9 mouse cellular contexts compared by ENCODE assay signal in genomic region chr14:54924641-54925348, GRCm38 (mm10). TPM values are rescaled to one million over a fixed set of nuclear protein-coding genes. Genes with fewer than 3 reads are reported as not detected.
DNase-seq lines count a peak whose midpoint lies in the region; ATAC-seq and TF ChIP-seq lines count a peak whose summit lies in the region.
"Had no signal": no experiment of that assay in that cellular context is flagged by ENCODE, and none has a peak within 500 bp of the region (broad histone marks: within the 10 kb centered on the region; RNA-seq: fewer than 3 reads in every experiment).

No protein-coding gene starts in this region.

- WGBS in heart, adult 2 months: 75% methylated on average over 7 of the region's 7 CpGs
- 7% methylated on average over 7 of the region's 7 CpGs for WGBS in midbrain, embryonic 11.5 days

- H3K4me2 ChIP-seq in midbrain, embryonic 11.5 days: peak overlapping the region; percentile 95

- H3K27ac ChIP-seq in ES-E14 (ENCODE audit: insufficient read depth, low read depth, low read length, poor library complexity, severe bottlenecking): peak overlapping the region; percentile 70
- H3K27ac ChIP-seq in heart, adult 2 months: peak overlapping the region; percentile 58
- H3K27ac ChIP-seq in midbrain, embryonic 11.5 days (ENCODE audit: low read depth, low read length): peak overlapping the region; percentile 98

- H3K9me3 ChIP-seq in ES-E14 (ENCODE audit: control insufficient read depth, insufficient read depth, low read depth, low read length): no peaks in the 10 kb centered on the region
- peaks cover 11% of the 10 kb centered on the region for H3K9me3 ChIP-seq in midbrain, embryonic 11.5 days (ENCODE audit: control insufficient read depth, low read length)

- peaks cover 10 to 11% of the 10 kb centered on the region in 2 experiments; a peak in 3 of 4 replicates for H3K4me1 ChIP-seq in ES-E14 (ENCODE audit: control insufficient read depth in 2 of 2, insufficient read depth in 2 of 2, low read length in 2 of 2, poor library complexity in 1 of 2)
- H3K4me1 ChIP-seq in heart, adult 2 months (ENCODE audit: control insufficient read depth, insufficient read depth, low read length): no peaks in the 10 kb centered on the region; the same call in 1 of the 2 replicates
- H3K4me1 ChIP-seq in midbrain, embryonic 11.5 days (ENCODE audit: control insufficient read depth, insufficient read depth, low read length): peaks cover 34% of the 10 kb centered on the region

- peak overlapping the region; percentile 90 for H3K9ac ChIP-seq in ES-E14 (ENCODE audit: insufficient read depth, low read depth, low read length, poor library complexity, severe bottlenecking)
- H3K9ac ChIP-seq in heart, adult 2 months (ENCODE audit: low read depth, low read length): no peak overlapping the region
- peak overlapping the region; percentile 97 for H3K9ac ChIP-seq in midbrain, embryonic 11.5 days (ENCODE audit: low read length)

- in situ Hi-C loops in ES-E14 (cut with MboI; ENCODE audit: low sequenced_read_pairs in 2 of 2, unreplicated experiment in 2 of 2): no loop called here

- TF ChIP-seq POLR2A in heart, adult 2 months (IDR thresholded peaks at IDR 0.05; ENCODE audit: insufficient read depth, low read depth, low read length): no peak

- no peak for TF ChIP-seq CTCF in heart, adult 2 months (IDR thresholded peaks at IDR 0.05)

- H3K79me2 ChIP-seq in heart, adult 2 months (replicated peaks; ENCODE audit: control insufficient read depth, insufficient read depth, low read length): no peaks in the 10 kb centered on the region

- H3K27me3 ChIP-seq in heart, adult 2 months (ENCODE audit: control insufficient read depth, insufficient read depth, low read length): peaks cover 8% of the 10 kb centered on the region
- H3K27me3 ChIP-seq in midbrain, embryonic 11.5 days (ENCODE audit: control insufficient read depth, insufficient read depth, low read length): no peaks in the 10 kb centered on the region

- ATAC-seq in midbrain, embryonic 11.5 days (ENCODE audit: low FRiP score): peak; percentile 64

- intact Hi-C loops in heart, adult 2 months (cut with DNase I): no loop called here

- peak; percentile 37 for DNase-seq in ES-E14 (ENCODE audit: low read depth, low spot score)
- peak; percentile 79 for DNase-seq in embryo, embryonic 11 days
- peak; percentile 71 to 82 for DNase-seq in heart, adult 2 months
- DNase-seq in kidney, postnatal 4 days: peak; percentile 61 to 71
- DNase-seq in midbrain, embryonic 11.5 days (ENCODE audit: low spot score, missing footprints): peak; percentile 96
- DNase-seq in urinary bladder, postnatal 25 days (ENCODE audit: low spot score): peak; percentile 66
- DNase-seq in thymus, postnatal 25 days: no peak
- no peak for DNase-seq in cerebellum, adult 9-10 months

- H3K4me3 ChIP-seq in ES-E14 (ENCODE audit: insufficient read depth in 1 of 2, low read depth in 1 of 2, low read length in 2 of 2, poor library complexity in 1 of 2, severe bottlenecking in 1 of 2): peak overlapping the region; percentile 81 to 83
- 0 out of 2 replicates have a peak overlapping the region, but pooled peaks have one; percentile 34 for H3K4me3 ChIP-seq in heart, adult 2 months
- H3K4me3 ChIP-seq in midbrain, embryonic 11.5 days (ENCODE audit: low read depth, low read length): peak overlapping the region; percentile 52

- H3K36me3 ChIP-seq in ES-E14 (ENCODE audit: control insufficient read depth, insufficient read depth, low read length, poor library complexity, severe bottlenecking): peaks cover 14% of the 10 kb centered on the region; the same call in 1 of the 2 replicates
- H3K36me3 ChIP-seq in heart, adult 2 months (ENCODE audit: control insufficient read depth, insufficient read depth, low read length): no peaks in the 10 kb centered on the region
- H3K36me3 ChIP-seq in midbrain, embryonic 11.5 days (ENCODE audit: control insufficient read depth, insufficient read depth, low read length): peaks cover 12% of the 10 kb centered on the region

- no peak for TF ChIP-seq EP300 in heart, adult 2 months (IDR thresholded peaks at IDR 0.05; ENCODE audit: insufficient read depth, low read depth, low read length)

TF ChIP-seq in ES-E14, 5 proteins besides CTCF, POLR2A, EP300 and RAD21:
- TF ChIP-seq MAFK (IDR thresholded peaks at IDR 0.05; ENCODE audit: insufficient read depth, low read depth, low read length): no peak
- TF ChIP-seq CHD2 (IDR thresholded peaks at IDR 0.05; ENCODE audit: low read depth, low read length): no peak
- TF ChIP-seq ZC3H11A (IDR thresholded peaks at IDR 0.05; ENCODE audit: borderline replicate concordance, low read depth, low read length): no peak
- no peak for TF ChIP-seq HCFC1 (IDR thresholded peaks at IDR 0.05; ENCODE audit: borderline replicate concordance, insufficient read depth, low read length)
- no peak for TF ChIP-seq ZNF384 (IDR thresholded peaks at IDR 0.05; ENCODE audit: low read depth, low read length)

RNA-seq across cellular contexts. Expression of gene Efs, which starts 1.1 kb away (rescaled TPM):
- 10.8 and 28.3 TPM in 2 replicates for total RNA-seq in ES-E14 (2012; rRNA removed)
- 1 to 10 TPM; 1.9 to 3.0 TPM for total RNA-seq in heart, adult 2 months (2021)
- polyA plus RNA-seq in heart, adult 2 months (2012; rRNA removed): 5.1 and 5.4 TPM in 2 replicates
- polyA plus RNA-seq in midbrain, embryonic 11.5 days (2014; fragmentation: Nextera tagmentation; extraction: Ambion mirVana): 24.4 and 27.6 TPM in 2 replicates

RNA-seq across cellular contexts. Expression of gene Il25, which starts 7.7 kb away (rescaled TPM):
- total RNA-seq in ES-E14 (2012; rRNA removed): 0.27 and 0.74 TPM in 2 replicates
- not detected for total RNA-seq in heart, adult 2 months (2021)
- polyA plus RNA-seq in heart, adult 2 months (2012; rRNA removed): not detected in 2 replicates
- not detected in 2 replicates for polyA plus RNA-seq in midbrain, embryonic 11.5 days (2014; fragmentation: Nextera tagmentation; extraction: Ambion mirVana)
- polyA plus RNA-seq: testis, adult 2 months had no signal

RNA-seq across cellular contexts. Expression of gene Cmtm5, which starts 11.3 kb away (rescaled TPM):
- 0.74 TPM in 1 of 2 replicates, not detected in the other for total RNA-seq in ES-E14 (2012; rRNA removed)
- under 1 TPM in 1 of 2 experiments, not detected in 1; 0.30 TPM for total RNA-seq in heart, adult 2 months (2021)
- polyA plus RNA-seq in heart, adult 2 months (2012; rRNA removed): 1.8 and 2.9 TPM in 2 replicates
- 0.19 and 0.71 TPM in 2 replicates for polyA plus RNA-seq in midbrain, embryonic 11.5 days (2014; fragmentation: Nextera tagmentation; extraction: Ambion mirVana)
- polyA plus RNA-seq: testis, adult 2 months had no signal

RNA-seq across cellular contexts. Expression of gene Slc22a17, which starts 11.9 kb away (rescaled TPM):
- total RNA-seq in ES-E14 (2012; rRNA removed): 5.2 and 16.2 TPM in 2 replicates
- total RNA-seq in heart, adult 2 months (2021): 1 to 10 TPM; 1.7 to 2.3 TPM
- 13.0 and 13.8 TPM in 2 replicates for polyA plus RNA-seq in heart, adult 2 months (2012; rRNA removed)
- 35.4 and 36.0 TPM in 2 replicates for polyA plus RNA-seq in midbrain, embryonic 11.5 days (2014; fragmentation: Nextera tagmentation; extraction: Ambion mirVana)

RNA-seq across cellular contexts. Expression of gene Pabpn1, which starts 32.5 kb away (rescaled TPM):
- 76.8 and 117 TPM in 2 replicates for total RNA-seq in ES-E14 (2012; rRNA removed)
- total RNA-seq in heart, adult 2 months (2021): 10 to 100 TPM; 51.4 to 52.2 TPM
- 66.2 and 91.7 TPM in 2 replicates for polyA plus RNA-seq in heart, adult 2 months (2012; rRNA removed)
- polyA plus RNA-seq in midbrain, embryonic 11.5 days (2014; fragmentation: Nextera tagmentation; extraction: Ambion mirVana): 166 and 173 TPM in 2 replicates

Comparison
In these comparisons a context has a peak if more than half of its experiments do, and no peak if none do; other contexts are left out.
1. DNase-seq: peak in ES-E14 (single experiment), embryo, embryonic 11 days (single experiment), heart, adult 2 months (2 of 2), kidney, postnatal 4 days (2 of 2), midbrain, embryonic 11.5 days (single experiment) and urinary bladder, postnatal 25 days (single experiment); none in thymus, postnatal 25 days (single experiment) and cerebellum, adult 9-10 months (single experiment).
2. Peak in every context shown above with its lines, with median percentiles within 50 percentile points of each other: H3K27ac ChIP-seq and H3K4me3 ChIP-seq.